Mouse (Mus musculus) midbrain, embryonic 13.5 days (tissue): Measurements from ENCODE around the gene Arpc3. TPM values are rescaled to one million over a fixed set of nuclear protein-coding genes. Genes with fewer than 3 reads are reported as not detected.
A peak's percentile ranks its signal among the peaks of the same experiment; 100 is the strongest.
"Not testable (repeated sequence)": the region's sequence is repeated elsewhere in the genome, so short reads cannot be mapped to it uniquely, and the experiment has no call there.

Experiments used
- ATAC-seq: fragments of 200-750 bp; cut with Nextera tagmentation; 2 replicates; pipeline ENCODE4 v1.8.0; 2017; ENCODE audit warnings: mild to moderate bottlenecking, moderate TSS enrichment, moderate library complexity
- H3K27ac ChIP-seq: fragments of 300-500 bp; sonication (generic); 2 replicates; pipeline ENCODE4 v1.5.1; 2015; ENCODE audit warnings: inconsistent platforms, mild to moderate bottlenecking, moderate library complexity
- H3K27me3 ChIP-seq: fragments of 300-500 bp; sonication (generic); 2 replicates; pipeline ENCODE4 v1.6.1; 2015; ENCODE audit warnings: mild to moderate bottlenecking, inconsistent platforms
- H3K36me3 ChIP-seq: fragments of 300-500 bp; sonication (generic); 2 replicates; pipeline ENCODE4 v1.6.1; 2015; ENCODE audit warnings: mild to moderate bottlenecking, inconsistent platforms
- H3K4me1 ChIP-seq: fragments of 300-500 bp; sonication (generic); replicated peaks from 2 replicates; pipeline ENCODE4 v1.6.1; 2015; ENCODE audit warnings: inconsistent platforms
- H3K4me2 ChIP-seq: fragments of 300-500 bp; sonication (generic); replicated peaks from 2 replicates; pipeline ENCODE4 v1.6.1; 2015; ENCODE audit warnings: moderate library complexity, mild to moderate bottlenecking, inconsistent platforms
- H3K4me3 ChIP-seq: fragments of 300-500 bp; sonication (generic); replicated peaks from 2 replicates; pipeline ENCODE4 v1.5.1; 2015; ENCODE audit warnings: mild to moderate bottlenecking, inconsistent platforms
- H3K9ac ChIP-seq: fragments of 300-500 bp; sonication (generic); replicated peaks from 2 replicates; pipeline ENCODE4 v1.6.1; 2015; ENCODE audit warnings: mild to moderate bottlenecking, inconsistent platforms
- H3K9me3 ChIP-seq: fragments of 300-500 bp; sonication (generic); 2 replicates; pipeline ENCODE4 v1.6.1; 2016; ENCODE audit warnings: mild to moderate bottlenecking, inconsistent platforms
- WGBS: fragments of 180-500 bp; shearing (Covaris S2); methylation state at CpG from one replicate; pipeline ENCODE4 v1.1.7; 2015; 5-methylcytosine and 5-hydroxymethylcytosine counted together
- polyA plus RNA-seq: library from polyadenylated mRNA; unstranded; fragments of >200 nt; fragmentation: Nextera tagmentation; extraction: Ambion mirVana; gene quantifications from 2 replicates; pipeline ENCODE4 v1.2.1, GENCODE M21; 2015

Arpc3 gene
- polyA plus RNA-seq, 1 experiment from 2014 or later = 173 TPM

GRCm38 (mm10) chr5:122401303-122401640 lies 9.6 kb downstream of the Arpc3 start:
- 14% methylated on average over 8 of the region's 8 CpGs for whole genome bisulfite sequencing
- Histone ChIP-seq H3K27me3 (no peaks in the 10 kb centered on the region), H3K4me2 (no peak overlapping the region), H3K9ac (no peak overlapping the region), H3K4me3 (no peak overlapping the region), H3K9me3 (no peaks in the 10 kb centered on the region), H3K27ac (no peak overlapping the region), H3K4me1 (0 out of 2 replicates have a peak, but pooled peaks cover 4% of the 10 kb centered on the region), H3K36me3 (peaks cover 86% of the 10 kb centered on the region)
- ATAC-seq = 0 out of 2 replicates have a peak, but pooled peaks have one; percentile 14

DNA sequence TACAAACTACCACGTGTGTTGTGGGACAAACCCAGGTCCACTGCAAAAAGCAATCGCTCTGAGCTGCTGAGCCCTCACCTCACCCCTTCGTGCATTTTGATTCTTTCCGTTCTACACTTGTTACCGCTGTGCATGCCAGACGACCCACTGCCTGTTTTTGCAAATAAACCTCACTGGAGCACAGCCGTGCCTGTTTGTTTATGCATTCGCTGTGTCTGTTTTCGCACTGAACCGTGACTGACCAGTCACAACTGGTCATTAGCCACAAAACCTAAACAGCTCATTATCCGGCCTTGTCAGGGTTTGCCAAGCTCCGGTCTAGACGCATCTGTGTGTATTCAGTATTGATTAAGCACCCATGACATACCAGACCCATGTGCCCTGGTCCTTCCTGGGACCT lies 10.5 kb downstream of the Arpc3 start:
- Histone ChIP-seq H3K27ac (no peak overlapping the region), H3K4me3 (no peak overlapping the region)

GRCm38 (mm10) chr5:122402772-122403171 lies 11.1 kb downstream of the Arpc3 start:
- peaks cover 83% of the 10 kb centered on the region for H3K36me3 ChIP-seq
- no peak overlapping the region for H3K27ac ChIP-seq
- no peaks in the 10 kb centered on the region for H3K27me3 ChIP-seq
- H3K4me1 ChIP-seq = 0 out of 2 replicates have a peak, but pooled peaks cover 4% of the 10 kb centered on the region
- H3K9ac ChIP-seq = no peak overlapping the region
- 0 out of 2 replicates have a peak, but pooled peaks cover 3% of the 10 kb centered on the region for H3K9me3 ChIP-seq
- no peak overlapping the region for H3K4me2 ChIP-seq
- H3K4me3 ChIP-seq = no peak overlapping the region
- 92% methylated on average over 5 of the region's 5 CpGs for WGBS
- ATAC-seq = no peak

More for the DNA sequence above, 10.5 kb downstream of the Arpc3 start:
- peaks cover 87% of the 10 kb centered on the region for H3K36me3 ChIP-seq
- 0 out of 2 replicates have a peak, but pooled peaks cover 3% of the 10 kb centered on the region for H3K9me3 ChIP-seq
- no peak for ATAC-seq
- H3K9ac ChIP-seq = no peak overlapping the region
- 84% methylated on average over 13 of the region's 13 CpGs for WGBS
- no peak overlapping the region for H3K4me2 ChIP-seq
- 0 out of 2 replicates have a peak, but pooled peaks cover 4% of the 10 kb centered on the region for H3K4me1 ChIP-seq
- H3K27me3 ChIP-seq = no peaks in the 10 kb centered on the region

GRCm38 (mm10) chr5:122403362-122403761 lies 11.7 kb downstream of the Arpc3 start:
- Histone ChIP-seq H3K4me3 (no peak overlapping the region), H3K27ac (no peak overlapping the region), H3K4me2 (no peak overlapping the region), H3K27me3 (no peaks in the 10 kb centered on the region), H3K4me1 (0 out of 2 replicates have a peak, but pooled peaks cover 4% of the 10 kb centered on the region), H3K9me3 (0 out of 2 replicates have a peak, but pooled peaks cover 3% of the 10 kb centered on the region), H3K36me3 (peaks cover 78% of the 10 kb centered on the region), H3K9ac (no peak overlapping the region)
- 92% methylated on average over 12 of the region's 12 CpGs for WGBS
- no peak for ATAC-seq

- no peak overlapping the region for H3K27ac ChIP-seq
- 0 out of 2 replicates have a peak, but pooled peaks cover 4% of the 10 kb centered on the region for H3K4me1 ChIP-seq
- H3K27me3 ChIP-seq = no peaks in the 10 kb centered on the region
- peaks cover 3% of the 10 kb centered on the region; the same call in 1 of the 2 replicates for H3K9me3 ChIP-seq
- H3K9ac ChIP-seq = no peak overlapping the region
- WGBS = 96% methylated on average over 10 of the region's 10 CpGs
- H3K36me3 ChIP-seq = peaks cover 72% of the 10 kb centered on the region
- no peak overlapping the region for H3K4me3 ChIP-seq
- ATAC-seq = no peak
- no peak overlapping the region for H3K4me2 ChIP-seq
Observed at GRCm38 (mm10) chr5:122405537-122405936, 13.9 kb downstream of the Arpc3 start.

DNA sequence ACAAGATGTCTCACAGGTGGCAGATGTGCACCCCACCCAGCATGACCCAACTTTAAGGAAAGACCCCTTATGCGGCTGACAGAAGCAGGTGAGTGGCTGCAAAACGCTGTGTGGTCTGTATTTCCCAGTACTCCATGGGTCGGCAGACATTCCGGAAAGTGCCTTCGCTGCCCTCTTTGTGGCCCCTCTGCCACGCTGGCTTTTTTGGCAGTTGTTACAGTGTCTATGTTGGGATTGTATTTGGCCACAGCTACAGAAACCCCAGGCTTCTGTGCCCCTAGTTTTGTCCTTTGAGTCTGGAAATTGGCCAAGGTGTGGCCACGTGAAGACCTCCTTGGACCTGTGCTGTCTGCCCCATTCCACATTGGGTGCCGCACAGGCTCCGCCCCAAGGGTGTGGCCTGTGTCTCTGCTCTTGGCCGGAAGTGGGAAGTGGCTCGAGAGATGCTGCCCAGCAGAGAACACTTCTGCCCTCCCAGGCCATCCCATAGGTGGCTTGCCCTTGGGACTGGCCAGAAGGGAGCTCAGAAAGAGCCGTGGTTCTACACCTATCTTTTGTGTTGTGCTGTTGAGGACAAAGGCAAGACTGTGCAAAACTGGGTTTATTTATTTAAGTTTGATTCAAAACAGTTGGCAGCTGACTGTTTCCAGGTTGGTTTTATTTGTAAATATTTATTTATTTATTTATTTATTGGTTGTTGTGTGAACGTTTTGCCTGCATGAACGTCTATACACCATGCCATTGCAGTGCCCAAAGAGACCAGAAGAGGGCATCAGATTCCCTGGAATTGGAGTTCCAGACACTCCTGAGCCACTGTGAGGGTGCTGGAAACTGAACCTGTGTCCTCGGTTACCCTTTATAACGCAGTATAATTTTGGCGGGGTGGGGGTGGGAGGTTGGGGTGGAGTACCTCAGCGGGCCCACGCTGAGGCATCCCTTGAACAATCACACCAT lies 18.3 kb downstream of the Arpc3 start:
- Histone ChIP-seq H3K27me3 (no peaks in the 10 kb centered on the region), H3K36me3 (peaks cover 36% of the 10 kb centered on the region), H3K9ac (no peak overlapping the region), H3K4me1 (no peaks in the 10 kb centered on the region), H3K4me3 (no peak overlapping the region), H3K27ac (no peak overlapping the region), H3K4me2 (no peak overlapping the region), H3K9me3 (peaks cover 3% of the 10 kb centered on the region; the same call in 1 of the 2 replicates)
- ATAC-seq = no peak
- 89% methylated on average over 19 of the region's 19 CpGs for WGBS

DNA sequence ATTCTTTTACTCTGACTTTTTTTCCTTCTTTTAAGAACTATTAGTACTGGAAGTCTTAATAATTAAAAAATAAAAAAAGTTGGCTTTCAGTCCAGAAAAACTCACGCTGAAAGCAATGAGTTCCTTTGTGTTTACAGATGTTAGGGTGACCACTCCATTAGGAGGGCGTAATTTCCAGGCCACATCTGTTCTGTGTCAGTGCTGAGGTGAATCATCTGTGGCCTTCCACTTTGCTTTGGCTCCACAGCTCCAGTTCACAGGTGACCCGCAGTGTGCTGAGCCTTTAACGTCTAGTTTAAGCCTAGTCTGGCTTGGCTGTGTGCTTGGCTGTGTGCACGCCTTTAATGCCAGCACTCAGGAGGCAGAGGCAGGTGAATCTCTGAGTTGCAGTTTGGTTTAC lies 20.2 kb downstream of the Arpc3 start:
- Histone ChIP-seq H3K4me2 (no peak overlapping the region), H3K4me3 (no peak overlapping the region), H3K4me1 (no peaks in the 10 kb centered on the region), H3K27me3 (no peaks in the 10 kb centered on the region), H3K9ac (no peak overlapping the region), H3K9me3 (no peaks in the 10 kb centered on the region; the same call in 1 of the 2 replicates), H3K36me3 (peaks cover 16% of the 10 kb centered on the region), H3K27ac (no peak overlapping the region)
- 88% methylated on average over 5 of the region's 5 CpGs for WGBS
- ATAC-seq = no peak

GRCm38 (mm10) chr5:122412826-122413225 lies 21.1 kb downstream of the Arpc3 start:
- 73% methylated on average over 6 of the region's 6 CpGs for WGBS

GRCm38 (mm10) chr5:122414351-122414750 lies 22.7 kb downstream of the Arpc3 start:
- Histone ChIP-seq H3K27me3 (no peaks in the 10 kb centered on the region), H3K4me3 (no peak overlapping the region), H3K9ac (no peak overlapping the region), H3K9me3 (no peaks in the 10 kb centered on the region; the same call in 1 of the 2 replicates), H3K4me2 (no peak overlapping the region), H3K27ac (no peak overlapping the region), H3K4me1 (no peaks in the 10 kb centered on the region), H3K36me3 (peaks cover 12% of the 10 kb centered on the region)
- no peak for ATAC-seq
- WGBS = 94% methylated on average over 5 of the region's 5 CpGs

More at GRCm38 (mm10) chr5:122412826-122413225, 21.1 kb downstream of the Arpc3 start:
- H3K36me3 ChIP-seq = peaks cover 12% of the 10 kb centered on the region
- no peak overlapping the region for H3K4me3 ChIP-seq
- no peaks in the 10 kb centered on the region; the same call in 1 of the 2 replicates for H3K9me3 ChIP-seq
- no peak overlapping the region for H3K9ac ChIP-seq
- H3K27me3 ChIP-seq = no peaks in the 10 kb centered on the region
- H3K4me1 ChIP-seq = no peaks in the 10 kb centered on the region
- ATAC-seq = no peak
- H3K27ac ChIP-seq = no peak overlapping the region
- no peak overlapping the region for H3K4me2 ChIP-seq

- Histone ChIP-seq H3K9me3 (no peaks in the 10 kb centered on the region), H3K36me3 (peaks cover 2% of the 10 kb centered on the region), H3K27me3 (no peaks in the 10 kb centered on the region), H3K4me1 (no peaks in the 10 kb centered on the region), H3K9ac (no peak overlapping the region), H3K27ac (no peak overlapping the region), H3K4me3 (no peak overlapping the region), H3K4me2 (no peak overlapping the region)
- ATAC-seq = no peak
- 91% methylated on average over 12 of the region's 12 CpGs for WGBS
Observed at GRCm38 (mm10) chr5:122415465-122415864, 23.8 kb downstream of the Arpc3 start.

- not testable (repeated sequence) for H3K4me3 ChIP-seq, ATAC-seq, H3K4me2 ChIP-seq, H3K27me3 ChIP-seq, H3K9ac ChIP-seq, H3K9me3 ChIP-seq, H3K27ac ChIP-seq, H3K36me3 ChIP-seq
- WGBS = 71% methylated on average over 4 of the region's 4 CpGs
- peaks cover 20% of the 10 kb centered on the region for H3K4me1 ChIP-seq
Observed at GRCm38 (mm10) chr5:122420676-122421075, 29.0 kb downstream of the Arpc3 start.
